Mouse (Mus musculus) liver, postnatal 0 days (tissue): ENCODE results near the gene Gh. TPM values are rescaled to one million over a fixed set of nuclear protein-coding genes. Genes with fewer than 3 reads are reported as not detected.

Source experiments
- ATAC-seq: fragments of 200-750 bp; cut with Nextera tagmentation; 2 replicates; pipeline ENCODE4 v1.8.0; 2017; ENCODE audit warnings: mild to moderate bottlenecking, moderate library complexity
- DNase-seq: peaks from one replicate; pipeline ENCODE4 v3.0.0-alpha.2; 2016
- H3K27ac ChIP-seq: fragments of 300-500 bp; sonication (generic); 2 replicates; pipeline ENCODE4 v1.5.1; 2014; ENCODE audit warnings: antibody characterized with exemption, moderate library complexity, mild to moderate bottlenecking, low read depth
- H3K27me3 ChIP-seq: fragments of 300-500 bp; sonication (generic); 2 replicates; pipeline ENCODE4 v1.6.1; 2014; ENCODE audit warnings: low read length, control low read depth, mixed read lengths; ENCODE audit not compliant: insufficient read depth
- H3K36me3 ChIP-seq: fragments of 300-500 bp; sonication (generic); replicated peaks from 2 replicates; pipeline ENCODE4 v1.6.1; 2014; ENCODE audit warnings: mild to moderate bottlenecking, control low read depth, low read length, moderate library complexity, mixed read lengths; ENCODE audit not compliant: insufficient read depth
- H3K4me1 ChIP-seq: fragments of 300-500 bp; sonication (generic); 2 replicates; pipeline ENCODE4 v1.6.1; 2014; ENCODE audit warnings: antibody characterized with exemption, mild to moderate bottlenecking, control low read depth; ENCODE audit not compliant: insufficient read depth
- H3K4me2 ChIP-seq: fragments of 300-500 bp; sonication (generic); 2 replicates; pipeline ENCODE4 v1.6.1; 2014; ENCODE audit warnings: low read depth, mild to moderate bottlenecking, low read length, moderate library complexity, mixed read lengths
- H3K4me3 ChIP-seq: fragments of 300-500 bp; sonication (generic); 2 replicates; pipeline ENCODE4 v1.5.1; 2014; ENCODE audit warnings: low read depth, low read length
- H3K9ac ChIP-seq: fragments of 300-500 bp; sonication (generic); replicated peaks from 2 replicates; pipeline ENCODE4 v1.6.1; 2014; ENCODE audit warnings: mild to moderate bottlenecking, moderate library complexity
- H3K9me3 ChIP-seq: fragments of 300-500 bp; sonication (generic); 2 replicates; pipeline ENCODE4 v1.6.1; 2016; ENCODE audit warnings: mild to moderate bottlenecking, control low read depth, low read length, mixed read lengths
- CTCF ChIP-seq: sonication (generic); IDR thresholded peaks from 2 replicates; pipeline ENCODE4 v1.5.1; 2016; ENCODE audit warnings: antibody characterized with exemption, low read depth
- EP300 ChIP-seq: IDR thresholded peaks from 2 replicates; pipeline ENCODE4 v1.6.1; 2016; ENCODE audit warnings: antibody characterized with exemption, low read depth, mild to moderate bottlenecking
- WGBS: fragments of 180-500 bp; shearing (Covaris S2); extraction: QIAGEN DNeasy Blood & Tissue Kit; methylation state at CpG from one replicate; pipeline ENCODE4 v1.1.7; 2014; ENCODE audit not compliant: insufficient replicate concordance; 5-methylcytosine and 5-hydroxymethylcytosine counted together
- polyA plus RNA-seq: library from polyadenylated mRNA; unstranded; fragments of >200 nt; fragmentation: Nextera tagmentation; extraction: Ambion mirVana; gene quantifications from 2 replicates; pipeline ENCODE4 v1.2.1, GENCODE M21; 2015

The Gh gene
- polyA plus RNA-seq, 1 experiment from 2014 or later, result 0.21 TPM

GRCm38 (mm10) chr11:106338870-106339269, 37.2 kb upstream of the Gh start:
- Histone ChIP-seq H3K27me3 (no peaks in the 10 kb centered on the region), H3K27ac (no peak overlapping the region), H3K9ac (no peak overlapping the region), H3K9me3 (no peaks in the 10 kb centered on the region), H3K36me3 (no peaks in the 10 kb centered on the region), H3K4me1 (no peaks in the 10 kb centered on the region), H3K4me2 (no peak overlapping the region), H3K4me3 (no peak overlapping the region)
- no peak for ATAC-seq
- no peak for TF ChIP-seq EP300
- no peak for TF ChIP-seq CTCF
- 80% methylated on average over 7 of the region's 7 CpGs for WGBS
- no peak for DNase-seq

- H3K27me3 ChIP-seq, result no peaks in the 10 kb centered on the region
Observed at GRCm38 (mm10) chr11:106338029-106338428, 36.4 kb upstream of the Gh start.

GRCm38 (mm10) chr11:106334066-106334465, 32.4 kb upstream of the Gh start:
- Histone ChIP-seq H3K4me2 (no peak overlapping the region), H3K9ac (no peak overlapping the region), H3K4me1 (peaks cover 5% of the 10 kb centered on the region), H3K36me3 (no peaks in the 10 kb centered on the region), H3K27ac (no peak overlapping the region), H3K4me3 (no peak overlapping the region), H3K27me3 (no peaks in the 10 kb centered on the region), H3K9me3 (no peaks in the 10 kb centered on the region)
- ATAC-seq, result no peak
- no peak for DNase-seq
- WGBS, result 14% methylated on average over 2 of the region's 2 CpGs
- TF ChIP-seq CTCF, result no peak
- TF ChIP-seq EP300, result no peak

More at GRCm38 (mm10) chr11:106338029-106338428, 36.4 kb upstream of the Gh start:
- no peak overlapping the region for H3K27ac ChIP-seq
- no peaks in the 10 kb centered on the region for H3K4me1 ChIP-seq
- TF ChIP-seq EP300, result no peak
- no peak for TF ChIP-seq CTCF
- H3K36me3 ChIP-seq, result no peaks in the 10 kb centered on the region
- DNase-seq, result no peak
- H3K9ac ChIP-seq, result no peak overlapping the region
- H3K9me3 ChIP-seq, result no peaks in the 10 kb centered on the region
- no peak for ATAC-seq
- 73% methylated on average over 5 of the region's 5 CpGs for WGBS
- no peak overlapping the region for H3K4me3 ChIP-seq
- no peak overlapping the region for H3K4me2 ChIP-seq

- WGBS, result 40% methylated on average over 4 of the region's 4 CpGs
- Histone ChIP-seq H3K9ac (no peak overlapping the region), H3K4me1 (peaks cover 8% of the 10 kb centered on the region), H3K4me3 (no peak overlapping the region), H3K27me3 (no peaks in the 10 kb centered on the region), H3K4me2 (no peak overlapping the region), H3K27ac (no peak overlapping the region), H3K36me3 (no peaks in the 10 kb centered on the region), H3K9me3 (no peaks in the 10 kb centered on the region)
- DNase-seq (no peak), ATAC-seq (no peak)
- TF ChIP-seq CTCF, result no peak
- no peak for TF ChIP-seq EP300
Observed at GRCm38 (mm10) chr11:106332458-106332857, 30.8 kb upstream of the Gh start.

- peak; percentile 66 for TF ChIP-seq CTCF
- TF ChIP-seq EP300, result no peak
- H3K27ac ChIP-seq, result no peak overlapping the region
- no peaks in the 10 kb centered on the region for H3K9me3 ChIP-seq
- no peak overlapping the region for H3K4me3 ChIP-seq
- H3K4me1 ChIP-seq, result peaks cover 14% of the 10 kb centered on the region
- 37% methylated on average over 7 of the region's 7 CpGs for WGBS
- no peaks in the 10 kb centered on the region for H3K27me3 ChIP-seq
- ATAC-seq, result no peak; the same call in 1 of the 2 replicates
- peak; percentile 63 for DNase-seq
- no peak overlapping the region for H3K9ac ChIP-seq
- H3K4me2 ChIP-seq, result no peak overlapping the region
- H3K36me3 ChIP-seq, result no peaks in the 10 kb centered on the region
Observed at GRCm38 (mm10) chr11:106329682-106330081, 28.0 kb upstream of the Gh start.

- H3K27ac ChIP-seq, result no peak overlapping the region
- H3K9me3 ChIP-seq, result no peaks in the 10 kb centered on the region
- DNase-seq (no peak), ATAC-seq (peak; percentile 33; the same call in 1 of the 2 replicates)
- H3K4me2 ChIP-seq, result no peak overlapping the region
- H3K4me1 ChIP-seq, result peaks cover 14% of the 10 kb centered on the region
- 17% methylated on average over 6 of the region's 6 CpGs for WGBS
- H3K9ac ChIP-seq, result no peak overlapping the region
- H3K36me3 ChIP-seq, result no peaks in the 10 kb centered on the region
- TF ChIP-seq EP300 (no peak), CTCF (no peak)
- no peak overlapping the region for H3K4me3 ChIP-seq
- H3K27me3 ChIP-seq, result no peaks in the 10 kb centered on the region
Observed at GRCm38 (mm10) chr11:106329128-106329527, 27.5 kb upstream of the Gh start.

- Histone ChIP-seq H3K9ac (no peak overlapping the region), H3K36me3 (no peaks in the 10 kb centered on the region), H3K4me1 (peaks cover 14% of the 10 kb centered on the region), H3K27ac (no peak overlapping the region), H3K4me2 (no peak overlapping the region), H3K9me3 (no peaks in the 10 kb centered on the region), H3K4me3 (no peak overlapping the region), H3K27me3 (no peaks in the 10 kb centered on the region)
- TF ChIP-seq CTCF (no peak), EP300 (no peak)
- 55% methylated on average over 5 of the region's 5 CpGs for WGBS
- no peak for DNase-seq
- ATAC-seq, result no peak
Observed at GRCm38 (mm10) chr11:106328521-106328920, 26.9 kb upstream of the Gh start.
